Mouse (Mus musculus): ENCODE data around the gene Spib. TPM values are rescaled to one million over a fixed set of nuclear protein-coding genes. Genes with fewer than 3 reads are reported as not detected.
A peak's percentile ranks its signal among the peaks of the same experiment; 100 is the strongest.

The Spib gene
- polyA plus RNA-seq, 2 experiments = 0.11 to 0.16 TPM

DNA sequence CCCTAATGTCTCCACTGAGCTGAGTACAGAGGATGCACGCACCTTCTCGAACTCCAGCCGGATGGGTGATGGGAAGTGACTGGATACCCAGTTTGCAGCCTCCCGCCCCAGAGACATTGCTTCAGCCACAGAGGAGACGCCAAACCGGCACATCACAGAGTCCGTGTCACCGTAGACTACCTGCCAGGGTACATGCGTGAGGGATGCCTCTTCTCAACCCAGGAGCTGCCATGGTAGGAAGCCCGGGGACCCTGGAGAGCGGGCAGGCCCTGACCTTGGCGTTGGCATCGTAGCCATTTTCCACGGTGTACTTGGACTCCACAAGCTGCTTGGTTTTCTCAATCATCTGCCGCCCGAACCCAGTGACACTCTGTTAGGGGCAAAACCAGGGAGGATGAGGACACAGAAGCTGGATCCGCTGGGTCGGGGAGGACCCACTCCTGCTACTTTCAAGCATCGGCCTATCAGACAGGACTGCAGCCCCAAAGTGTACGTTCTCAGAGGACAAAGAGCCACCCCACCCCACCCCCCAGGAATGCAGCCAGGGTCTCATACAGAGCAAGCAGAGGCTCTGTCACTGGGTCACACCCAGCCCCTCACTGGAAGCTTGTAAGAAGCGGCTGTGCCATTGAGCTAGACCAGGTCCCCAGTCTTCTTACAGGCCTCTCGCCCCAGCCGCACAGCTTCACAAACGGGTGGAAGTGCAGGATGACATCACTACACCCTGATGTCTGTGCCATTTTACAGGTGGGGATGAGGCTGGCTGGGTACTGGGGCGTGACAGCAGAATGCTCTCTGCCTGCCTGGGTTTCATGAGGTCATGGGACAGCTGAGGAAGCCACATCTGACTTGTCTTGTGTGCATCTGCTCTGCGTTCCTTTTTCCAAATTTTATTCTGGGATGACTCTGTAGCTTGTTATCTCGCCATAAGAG is 4.1 kb upstream of the Spib start:
- no peak overlapping the region for H3K4me2 ChIP-seq (ENCODE audit: low read depth)
- H3K9ac ChIP-seq (replicated peaks) = no peak overlapping the region
- TF ChIP-seq EP300 (IDR thresholded peaks at IDR 0.05; ENCODE audit: low read depth) = no peak
- no peak for TF ChIP-seq CTCF (IDR thresholded peaks at IDR 0.05; ENCODE audit: low read depth)
- DNase-seq (ENCODE audit: low read depth in 3 of 3, low spot score in 3 of 3) (no peak), ATAC-seq (ENCODE audit: insufficient read depth) (no peak)
- H3K4me3 ChIP-seq (ENCODE audit: insufficient read depth in 1 of 2, low read depth in 2 of 2, low read length in 2 of 2) = no peak overlapping the region
- H3K27me3 ChIP-seq (ENCODE audit: control insufficient read depth, insufficient read depth, low read length) = no peaks in the 10 kb centered on the region
- WGBS (ENCODE audit: insufficient replicate concordance) = 88% methylated on average over 27 of the region's 27 CpGs
- H3K36me3 ChIP-seq (replicated peaks; ENCODE audit: control insufficient read depth, insufficient read depth, low read depth) = peaks cover 65% of the 10 kb centered on the region
- no peak overlapping the region for H3K27ac ChIP-seq
- H3K4me1 ChIP-seq (replicated peaks; ENCODE audit: control insufficient read depth in 2 of 2, insufficient read depth in 2 of 2, low read length in 1 of 2) = no peaks in the 10 kb centered on the region
- no peaks in the 10 kb centered on the region for H3K9me3 ChIP-seq (ENCODE audit: control insufficient read depth, low read length)

DNA sequence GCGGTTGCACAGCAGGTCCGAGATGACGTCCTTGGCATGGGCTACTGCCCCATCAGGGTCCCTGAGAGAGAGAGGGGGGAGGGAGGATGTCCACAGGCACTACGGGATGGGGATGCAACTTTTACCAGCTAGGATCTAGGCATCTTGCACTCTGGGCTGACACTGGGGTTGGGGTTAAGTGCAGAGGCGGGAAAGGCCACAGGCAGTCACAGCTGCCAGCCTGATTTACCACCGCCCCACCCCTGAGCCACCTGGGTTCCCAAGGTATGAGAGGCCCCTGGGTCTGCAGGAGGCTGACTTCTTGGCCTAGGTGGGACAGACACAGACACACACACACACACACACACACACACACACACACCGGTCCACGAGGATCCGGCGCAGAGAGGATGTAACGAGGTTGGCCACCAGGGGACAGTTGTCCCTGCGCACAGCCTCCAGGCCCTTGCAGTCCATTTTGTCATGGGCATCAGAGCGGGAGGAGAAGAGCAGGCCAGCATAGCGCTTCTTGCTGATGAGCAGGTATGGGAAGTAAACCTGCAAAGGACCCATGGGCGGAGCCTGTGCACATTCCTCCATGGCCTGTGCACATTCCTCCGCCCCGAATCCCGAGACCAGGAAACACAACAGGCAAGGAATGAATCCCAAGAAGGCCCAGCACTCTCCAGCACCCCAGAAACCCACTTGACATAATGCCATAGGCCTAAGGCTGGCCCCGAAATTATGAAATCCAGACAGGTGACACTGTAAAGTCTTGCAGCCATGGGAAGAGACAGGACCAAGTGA is 3.0 kb upstream of the Spib start:
- TF ChIP-seq CTCF (IDR thresholded peaks at IDR 0.05; ENCODE audit: low read depth) = peak; percentile 62
- TF ChIP-seq EP300 (IDR thresholded peaks at IDR 0.05; ENCODE audit: low read depth) = no peak
- H3K4me1 ChIP-seq (replicated peaks; ENCODE audit: control insufficient read depth in 2 of 2, insufficient read depth in 2 of 2, low read length in 1 of 2) = no peaks in the 10 kb centered on the region
- peaks cover 54% of the 10 kb centered on the region for H3K36me3 ChIP-seq (replicated peaks; ENCODE audit: control insufficient read depth, insufficient read depth, low read depth)

DNA sequence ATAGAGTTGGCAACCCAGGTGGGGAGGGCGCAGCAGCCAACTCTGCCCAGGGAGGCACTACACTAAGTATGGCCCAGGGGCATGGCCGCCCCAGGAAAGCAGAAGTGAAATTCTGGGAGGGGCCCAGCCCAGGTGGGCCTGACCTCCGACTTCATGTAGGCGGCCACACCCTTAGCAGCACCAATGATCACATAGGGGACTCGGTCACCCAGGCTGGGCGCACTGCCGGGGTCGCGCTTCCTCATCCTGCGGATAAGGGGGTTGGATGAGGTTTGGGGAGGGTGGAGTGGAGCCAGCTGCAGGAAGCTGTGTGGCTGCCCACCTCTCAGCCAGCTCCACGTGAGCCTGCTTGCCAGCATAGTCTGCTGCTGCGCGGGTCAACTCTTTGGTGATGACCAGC is 2.4 kb upstream of the Spib start:
- 78% methylated on average over 13 of the region's 13 CpGs for WGBS (ENCODE audit: insufficient replicate concordance)
- ATAC-seq (ENCODE audit: insufficient read depth) = no peak
- Histone ChIP-seq H3K36me3 (replicated peaks; ENCODE audit: control insufficient read depth, insufficient read depth, low read depth) (peaks cover 51% of the 10 kb centered on the region), H3K27me3 (ENCODE audit: control insufficient read depth, insufficient read depth, low read length) (no peaks in the 10 kb centered on the region), H3K9ac (replicated peaks) (no peak overlapping the region), H3K27ac (no peak overlapping the region), H3K4me1 (replicated peaks; ENCODE audit: control insufficient read depth in 2 of 2, insufficient read depth in 2 of 2, low read length in 1 of 2) (no peaks in the 10 kb centered on the region), H3K4me2 (ENCODE audit: low read depth) (no peak overlapping the region), H3K9me3 (ENCODE audit: control insufficient read depth, low read length) (no peaks in the 10 kb centered on the region), H3K4me3 (ENCODE audit: insufficient read depth in 1 of 2, low read depth in 2 of 2, low read length in 2 of 2) (no peak overlapping the region)
- TF ChIP-seq CTCF (IDR thresholded peaks at IDR 0.05; ENCODE audit: low read depth) (no peak), EP300 (IDR thresholded peaks at IDR 0.05; ENCODE audit: low read depth) (no peak)
- no peak for DNase-seq (ENCODE audit: low read depth in 3 of 3, low spot score in 3 of 3)

More for the DNA sequence above, 3.0 kb upstream of the Spib start:
- Histone ChIP-seq H3K27me3 (ENCODE audit: control insufficient read depth, insufficient read depth, low read length) (no peaks in the 10 kb centered on the region), H3K9me3 (ENCODE audit: control insufficient read depth, low read length) (no peaks in the 10 kb centered on the region), H3K4me2 (ENCODE audit: low read depth) (no peak overlapping the region), H3K27ac (no peak overlapping the region), H3K9ac (replicated peaks) (no peak overlapping the region), H3K4me3 (ENCODE audit: insufficient read depth in 1 of 2, low read depth in 2 of 2, low read length in 2 of 2) (no peak overlapping the region)
- DNase-seq (ENCODE audit: low read depth in 3 of 3, low spot score in 3 of 3) = no peak
- ATAC-seq (ENCODE audit: insufficient read depth) = no peak
- 84% methylated on average over 19 of the region's 19 CpGs for WGBS (ENCODE audit: insufficient replicate concordance)

DNA sequence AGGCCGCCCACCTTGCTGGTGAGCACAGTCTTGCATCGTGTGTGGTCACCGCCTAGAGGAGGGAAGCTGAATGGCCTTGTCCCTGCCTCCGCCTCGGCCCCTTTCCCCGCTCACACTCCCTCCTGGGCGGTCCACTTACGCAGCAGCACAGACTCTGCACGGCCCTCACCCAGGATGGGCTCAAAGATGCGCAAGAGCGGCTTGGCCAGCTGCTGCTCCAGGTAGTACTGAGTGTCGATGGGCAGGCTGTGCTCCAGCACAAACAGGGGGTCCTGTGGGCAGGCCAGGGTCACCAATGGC is 1.8 kb upstream of the Spib start:
- Histone ChIP-seq H3K27me3 (ENCODE audit: control insufficient read depth, insufficient read depth, low read length) (no peaks in the 10 kb centered on the region), H3K9me3 (ENCODE audit: control insufficient read depth, low read length) (no peaks in the 10 kb centered on the region), H3K36me3 (replicated peaks; ENCODE audit: control insufficient read depth, insufficient read depth, low read depth) (peaks cover 46% of the 10 kb centered on the region), H3K27ac (no peak overlapping the region), H3K4me3 (ENCODE audit: insufficient read depth in 1 of 2, low read depth in 2 of 2, low read length in 2 of 2) (no peak overlapping the region), H3K9ac (replicated peaks) (no peak overlapping the region), H3K4me1 (replicated peaks; ENCODE audit: control insufficient read depth in 2 of 2, insufficient read depth in 2 of 2, low read length in 1 of 2) (no peaks in the 10 kb centered on the region), H3K4me2 (ENCODE audit: low read depth) (no peak overlapping the region)
- ATAC-seq (ENCODE audit: insufficient read depth) (no peak), DNase-seq (ENCODE audit: low read depth in 3 of 3, low spot score in 3 of 3) (no peak)
- no peak for TF ChIP-seq CTCF (IDR thresholded peaks at IDR 0.05; ENCODE audit: low read depth)
- TF ChIP-seq EP300 (IDR thresholded peaks at IDR 0.05; ENCODE audit: low read depth) = no peak
- 84% methylated on average over 12 of the region's 12 CpGs for WGBS (ENCODE audit: insufficient replicate concordance)
